Mouse (Mus musculus): ENCODE data around the gene Phldb1. TPM values are rescaled to one million over a fixed set of nuclear protein-coding genes. Genes with fewer than 3 reads are reported as not detected.

The Phldb1 gene
- total RNA-seq, 2 experiments from 2014 or later: 62.0 to 75.6 TPM

- TF ChIP-seq CTCF (IDR thresholded peaks at IDR 0.05): no peak
- H3K27ac ChIP-seq: no peak overlapping the region
- H3K4me3 ChIP-seq: no peak overlapping the region
- DNase-seq (ENCODE audit: extremely low spot score in 1 of 2, low spot score in 2 of 2): no peak
- intact Hi-C loops (cut with DNase I): no loop called here
These were observed 10.4 kb upstream of the Phldb1 start for GRCm38 (mm10) chr9:44745371-44745770.

- intact Hi-C loops (cut with DNase I): no loop called here
- no peak; the same call in none of the 2 replicates for TF ChIP-seq CTCF (IDR thresholded peaks at IDR 0.05)
- H3K4me3 ChIP-seq: no peak overlapping the region
- DNase-seq (ENCODE audit: extremely low spot score in 1 of 2, low spot score in 2 of 2): no peak
- no peak overlapping the region for H3K27ac ChIP-seq
These were observed 5.7 kb upstream of the Phldb1 start for GRCm38 (mm10) chr9:44740663-44741192.

- no peak for TF ChIP-seq CTCF (IDR thresholded peaks at IDR 0.05)
- H3K4me3 ChIP-seq: no peak overlapping the region
- intact Hi-C loops (cut with DNase I): no loop called here
- peak overlapping the region; percentile 67 for H3K27ac ChIP-seq
- DNase-seq (ENCODE audit: extremely low spot score in 1 of 2, low spot score in 2 of 2): no peak
These were observed 2.4 kb upstream of the Phldb1 start for GRCm38 (mm10) chr9:44737240-44737949.

- intact Hi-C loops (cut with DNase I): no loop called here
- no peak overlapping the region for H3K4me3 ChIP-seq
- no peak for TF ChIP-seq CTCF (IDR thresholded peaks at IDR 0.05)
These were observed 1.3 kb upstream of the Phldb1 start for GRCm38 (mm10) chr9:44736301-44736700.

GRCm38 (mm10) chr9:44735886-44736285 lies 888 bp upstream of the Phldb1 start:
- DNase-seq (ENCODE audit: extremely low spot score in 1 of 2, low spot score in 2 of 2): no peak
- Histone ChIP-seq H3K4me3 (no peak overlapping the region), H3K27ac (peak overlapping the region; percentile 61; the same call in 1 of the 2 replicates)
- intact Hi-C loops (cut with DNase I): no loop called here
- TF ChIP-seq CTCF (IDR thresholded peaks at IDR 0.05): no peak

More at GRCm38 (mm10) chr9:44736301-44736700, 1.3 kb upstream of the Phldb1 start:
- no peak for DNase-seq (ENCODE audit: extremely low spot score in 1 of 2, low spot score in 2 of 2)
- H3K27ac ChIP-seq: no peak overlapping the region

- TF ChIP-seq CTCF (IDR thresholded peaks at IDR 0.05): no peak
- intact Hi-C loops (cut with DNase I): loop anchor here (1.0 to 5.0 kb wide), 2 partner anchors 42 to 79 kb away; no protein-coding TSS in a partner anchor
These were observed 1.1 kb downstream of the Phldb1 start for GRCm38 (mm10) chr9:44733671-44734523.

GRCm38 (mm10) chr9:44732921-44733530 lies 2.0 kb downstream of the Phldb1 start:
- no peak for TF ChIP-seq CTCF (IDR thresholded peaks at IDR 0.05)
- H3K27ac ChIP-seq: peak overlapping the region; percentile 81
- intact Hi-C loops (cut with DNase I): loop anchor here (5.0 kb wide), 1 partner anchor 41 kb away; no protein-coding TSS in a partner anchor
- peak overlapping the region; percentile 62 for H3K4me3 ChIP-seq
- DNase-seq (ENCODE audit: extremely low spot score in 1 of 2, low spot score in 2 of 2): no peak

More at GRCm38 (mm10) chr9:44733671-44734523, 1.1 kb downstream of the Phldb1 start:
- peak in 1 of 2 experiments; percentile 60 for DNase-seq (ENCODE audit: extremely low spot score in 1 of 2, low spot score in 2 of 2)
- Histone ChIP-seq H3K4me3 (peak overlapping the region; percentile 62), H3K27ac (peak overlapping the region; percentile 81)

GRCm38 (mm10) chr9:44732130-44732549 lies 2.9 kb downstream of the Phldb1 start:
- Histone ChIP-seq H3K27ac (no peak overlapping the region), H3K4me3 (no peak overlapping the region)
- TF ChIP-seq CTCF (IDR thresholded peaks at IDR 0.05): no peak; the same call in 1 of the 2 replicates
- DNase-seq (ENCODE audit: extremely low spot score in 1 of 2, low spot score in 2 of 2): no peak
- intact Hi-C loops (cut with DNase I): loop anchor here (5.0 kb wide), 1 partner anchor 40 kb away; no protein-coding TSS in a partner anchor

GRCm38 (mm10) chr9:44727441-44727840 lies 7.6 kb downstream of the Phldb1 start:
- intact Hi-C loops (cut with DNase I): no loop called here
- TF ChIP-seq CTCF (IDR thresholded peaks at IDR 0.05): no peak
- no peak for DNase-seq (ENCODE audit: extremely low spot score in 1 of 2, low spot score in 2 of 2)
- Histone ChIP-seq H3K27ac (no peak overlapping the region), H3K4me3 (no peak overlapping the region)

GRCm38 (mm10) chr9:44726431-44727146 lies 8.4 kb downstream of the Phldb1 start:
- no peak overlapping the region for H3K4me3 ChIP-seq
- no peak overlapping the region for H3K27ac ChIP-seq
- intact Hi-C loops (cut with DNase I): no loop called here
- no peak for TF ChIP-seq CTCF (IDR thresholded peaks at IDR 0.05)
- no peak for DNase-seq (ENCODE audit: extremely low spot score in 1 of 2, low spot score in 2 of 2)

- intact Hi-C loops (cut with DNase I): no loop called here
- DNase-seq (ENCODE audit: extremely low spot score in 1 of 2, low spot score in 2 of 2): no peak
- no peak for TF ChIP-seq CTCF (IDR thresholded peaks at IDR 0.05)
- Histone ChIP-seq H3K27ac (no peak overlapping the region), H3K4me3 (no peak overlapping the region)
These were observed 10.3 kb downstream of the Phldb1 start for GRCm38 (mm10) chr9:44724665-44725064.

Measured in left cerebral cortex, adult 2 months (tissue).